Mouse (Mus musculus) cerebellum, postnatal 4 days (tissue): ENCODE data around the gene Rspo4.

ENCODE experiments used
- DNase-seq, 2 experiments: peaks; one replicate each; pipeline ENCODE4 v3.0.0; 2022; ENCODE audit warnings: low spot score in 2 of 2, mixed read lengths in 1 of 2

Gene Rspo4

GRCm38 (mm10) chr2:151842648-151843226 is at the start of gene Rspo4:
TSS of gene Rspo4 (plus strand) at chr2:151842927.
- no peak for DNase-seq

DNA sequence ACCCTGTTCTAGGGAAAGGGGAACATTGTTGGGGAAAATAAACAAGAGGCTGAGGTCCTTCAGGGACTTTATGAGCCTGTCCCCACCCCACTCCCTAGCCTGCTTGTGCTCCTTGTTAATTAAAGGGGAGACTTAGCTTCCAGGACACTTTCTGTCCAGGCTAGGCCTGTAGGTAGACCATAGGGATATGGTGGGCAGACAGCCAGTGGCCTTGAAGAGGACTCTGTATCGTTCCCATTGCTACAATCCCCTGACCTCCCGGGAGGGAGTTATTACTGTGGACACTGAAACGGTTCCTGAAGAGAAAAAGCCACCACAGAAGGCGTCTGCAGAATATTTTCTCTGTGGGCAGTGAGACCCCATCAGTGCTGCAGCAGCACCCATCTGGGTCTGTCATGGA is 27.1 kb upstream of the Rspo4 start:
- DNase-seq, result no peak

GRCm38 (mm10) chr2:151862257-151862810 is 19.6 kb downstream of the Rspo4 start:
- DNase-seq, result no peak

- DNase-seq, result no peak
Observed at GRCm38 (mm10) chr2:151864941-151865340, 22.2 kb downstream of the Rspo4 start.

- DNase-seq, result peak; percentile 55 to 65
Observed at GRCm38 (mm10) chr2:151866487-151866886, 23.8 kb downstream of the Rspo4 start.

- no peak for DNase-seq
Observed at GRCm38 (mm10) chr2:151868196-151868595, 25.5 kb downstream of the Rspo4 start.

DNA sequence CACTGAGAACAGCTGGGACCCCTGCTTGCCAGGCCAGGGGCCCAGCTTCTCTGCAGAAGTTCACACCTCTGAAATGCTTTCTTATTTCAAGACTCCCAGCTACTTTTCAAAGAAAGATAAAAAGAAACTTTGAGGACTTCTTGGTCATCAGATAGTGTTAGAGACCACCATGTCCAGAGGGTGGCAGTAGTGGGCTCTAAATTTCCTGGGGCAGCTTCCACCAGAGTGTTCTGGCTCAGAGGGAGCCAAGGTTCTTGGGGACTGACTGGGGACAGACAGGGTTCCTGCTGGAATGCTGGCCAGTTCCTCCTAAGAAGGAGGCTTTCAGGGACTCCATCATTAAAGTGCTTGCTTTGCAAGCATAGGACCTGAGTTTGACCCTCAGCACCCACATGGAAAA is 31.8 kb downstream of the Rspo4 start:
- DNase-seq, result peak in 1 of 2 experiments; percentile 51

GRCm38 (mm10) chr2:151876012-151876485 is 33.3 kb downstream of the Rspo4 start:
- peak; percentile 53 to 68 for DNase-seq

DNA sequence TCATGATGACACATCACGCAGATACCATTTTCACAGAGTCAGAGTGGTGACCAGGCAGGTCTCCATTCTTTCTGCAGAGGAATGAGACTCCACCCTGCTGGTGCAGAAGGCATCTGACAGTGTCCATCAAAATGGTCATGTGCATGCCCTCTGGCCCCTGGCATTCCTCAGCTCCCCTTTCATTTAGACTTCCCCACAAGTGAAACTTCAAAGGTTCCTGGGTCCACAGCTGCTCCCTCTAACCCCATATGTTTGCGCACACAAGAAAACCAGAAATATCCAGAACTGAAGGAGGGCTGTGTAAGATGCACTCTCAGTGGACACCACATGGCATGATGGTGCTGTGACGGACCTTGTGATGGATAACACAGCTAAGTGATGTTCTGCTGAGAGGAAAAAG is 35.9 kb downstream of the Rspo4 start:
- no peak for DNase-seq

GRCm38 (mm10) chr2:151879760-151880159 is 37.0 kb downstream of the Rspo4 start:
- no peak for DNase-seq

- DNase-seq, result no peak
Observed at GRCm38 (mm10) chr2:151891031-151891430, 48.3 kb downstream of the Rspo4 start.

GRCm38 (mm10) chr2:151893122-151893774 is 50.5 kb downstream of the Rspo4 start:
- DNase-seq, result no peak

- DNase-seq, result no peak
Observed at GRCm38 (mm10) chr2:151894209-151894980, 51.7 kb downstream of the Rspo4 start.

- DNase-seq, result no peak
Observed at GRCm38 (mm10) chr2:151895911-151896310, 53.2 kb downstream of the Rspo4 start.

DNA sequence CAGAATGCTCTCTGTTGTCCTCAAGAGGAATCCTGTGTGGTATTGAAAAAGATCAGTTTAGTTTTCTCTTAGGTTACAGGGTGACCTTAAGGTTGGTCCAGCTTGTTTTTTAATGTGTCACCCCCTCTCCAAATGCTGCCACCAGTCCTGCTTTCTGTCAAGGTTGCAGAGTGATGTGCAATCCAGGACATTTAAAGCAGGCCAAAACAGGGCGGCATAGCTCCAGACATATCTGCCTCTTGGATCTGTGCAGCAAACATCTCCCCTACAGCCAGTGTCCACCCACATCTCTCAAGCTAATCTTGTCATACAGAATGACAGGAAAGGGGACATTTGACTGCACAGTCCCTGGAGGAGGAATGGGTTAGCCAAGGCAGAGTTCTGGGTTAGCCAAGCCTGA is 55.4 kb downstream of the Rspo4 start:
- DNase-seq, result no peak

DNA sequence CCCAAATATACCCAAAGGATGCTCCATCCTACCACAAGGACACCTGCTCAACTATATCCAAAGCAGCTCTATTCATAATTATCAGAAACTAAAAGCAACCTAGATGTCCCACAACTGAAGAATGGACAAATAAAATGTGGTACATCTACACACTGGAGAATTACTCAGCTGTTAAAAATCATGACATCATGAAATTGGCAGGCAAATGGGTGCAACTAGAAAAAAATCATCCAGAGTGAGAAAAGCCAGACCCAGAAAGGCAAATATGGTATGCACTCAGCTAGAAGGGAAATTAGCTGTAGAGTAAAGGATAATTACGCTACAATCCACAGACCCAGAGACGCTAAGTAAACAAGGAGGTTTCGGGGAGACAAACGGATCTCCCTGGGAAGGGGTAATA is 58.1 kb downstream of the Rspo4 start:
- DNase-seq, result no peak

DNA sequence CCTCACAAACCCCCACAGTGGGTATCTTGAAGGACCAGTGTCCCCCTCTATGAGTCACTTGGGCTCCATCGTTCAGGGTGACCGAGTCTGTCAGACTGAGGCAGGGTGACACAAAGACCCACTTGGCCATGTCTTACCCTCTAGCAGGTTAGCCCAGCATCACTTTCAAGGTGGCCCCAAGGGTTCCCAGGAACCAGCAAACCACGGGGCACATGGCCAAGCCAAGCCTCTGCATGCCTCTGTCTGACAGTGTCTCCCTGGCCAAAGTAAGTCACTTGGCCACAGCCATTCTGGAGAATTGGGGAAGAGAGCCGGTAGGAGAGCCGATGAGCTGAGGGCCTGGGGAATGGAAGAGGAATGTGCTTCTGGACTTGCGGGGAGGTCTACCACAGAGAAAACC is 60.5 kb downstream of the Rspo4 start:
- no peak for DNase-seq

- no peak for DNase-seq
Observed at GRCm38 (mm10) chr2:151903933-151904332, 61.2 kb downstream of the Rspo4 start.

DNA sequence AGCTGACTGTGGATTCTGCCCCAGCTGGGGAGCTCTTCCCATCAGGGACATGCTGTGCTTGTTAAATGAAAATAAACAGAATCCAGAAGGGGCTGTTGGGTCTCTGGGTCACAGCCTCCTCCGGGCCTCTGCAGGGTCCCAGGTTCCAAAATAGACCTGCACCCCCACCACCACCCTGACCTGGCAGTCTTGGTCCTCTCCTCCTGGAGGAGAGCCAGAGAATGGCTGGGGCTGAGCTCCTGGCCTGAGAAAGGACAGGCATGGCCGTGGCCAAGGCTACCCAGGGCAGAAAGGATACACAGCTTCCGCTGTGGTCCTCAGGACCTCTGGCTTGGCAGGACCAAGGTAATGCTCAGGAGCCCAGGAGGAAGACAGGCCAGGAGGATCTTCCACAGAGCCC is 61.9 kb downstream of the Rspo4 start:
- DNase-seq, result no peak

DNA sequence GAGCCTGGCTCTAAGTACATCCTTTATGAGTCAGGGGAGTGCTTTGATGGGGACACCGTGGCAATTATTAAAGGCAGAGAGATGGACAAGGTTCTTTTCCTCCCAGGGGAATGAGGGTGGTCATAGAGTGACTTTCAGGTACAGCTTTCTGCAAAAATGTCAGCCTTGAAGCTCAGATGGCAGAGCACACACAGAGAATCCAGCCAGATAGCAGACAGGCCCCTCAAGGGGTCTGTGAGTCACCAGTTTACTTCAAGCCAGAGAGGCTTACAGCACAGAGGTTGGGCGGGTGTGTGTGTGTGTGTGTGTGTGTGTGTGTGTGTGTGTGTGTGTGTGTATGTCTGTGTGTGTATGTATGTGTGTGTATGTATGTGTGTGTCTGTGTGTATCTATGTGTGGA is 64.3 kb downstream of the Rspo4 start:
- no peak for DNase-seq

- DNase-seq, result no peak
Observed at GRCm38 (mm10) chr2:151909386-151909785, 66.7 kb downstream of the Rspo4 start.

DNA sequence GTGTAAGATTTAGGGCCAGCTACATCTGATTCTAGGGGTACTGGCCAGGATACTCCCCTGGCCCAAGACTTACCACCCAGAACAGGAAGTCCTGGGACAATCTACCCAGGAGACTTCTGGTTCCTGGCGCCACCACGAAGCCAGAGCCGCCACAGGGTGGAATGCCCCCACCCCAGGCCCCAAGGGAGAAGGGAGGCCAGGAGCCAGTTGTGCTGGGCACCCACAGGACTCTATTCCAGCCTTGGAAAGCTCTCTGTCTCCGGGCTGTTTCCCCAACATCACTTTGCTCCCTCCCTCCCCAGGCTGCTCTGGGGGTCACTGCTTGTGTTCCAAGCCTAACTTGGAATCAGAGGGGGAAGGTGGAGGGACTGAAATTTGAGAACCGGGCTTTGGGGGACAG is 67.8 kb downstream of the Rspo4 start:
- DNase-seq, result no peak
